Mouse (Mus musculus) heart, adult 2 months (tissue): Measurements from ENCODE around the gene Pde4d.

Experiments used
- CTCF ChIP-seq: fragments of 200-600 bp; IDR thresholded peaks from 2 replicates; pipeline ENCODE4 v1.8.1; 2022; ENCODE audit warnings: antibody characterized with exemption, mild to moderate bottlenecking, moderate library complexity
- POLR2A ChIP-seq: fragments of 200-500 bp; IDR thresholded peaks from 2 replicates; pipeline ENCODE4 v1.6.1; 2011; ENCODE audit warnings: mild to moderate bottlenecking, low read depth, low read length, control low read depth; ENCODE audit not compliant: insufficient read depth

GRCm38 (mm10) chr13:109881161-109881857 is 1431.6 kb downstream of the Pde4d start:
- no peak for TF ChIP-seq CTCF
- no peak for TF ChIP-seq POLR2A
